Comparison of ENCODE assay signal across 1 mouse cellular context in genomic region chr6:113675234-113675633, GRCm38 (mm10).
TF ChIP-seq lines count a peak whose summit lies in the region.

No protein-coding gene starts in this region.

TF ChIP-seq in CH12.LX, 34 proteins besides CTCF, POLR2A, EP300 and RAD21 (continued from another document):
- TF ChIP-seq BHLHE40 (IDR thresholded peaks at IDR 0.05; ENCODE audit: low read depth, low read length) = peak; percentile 85
- no peak for TF ChIP-seq SIN3A (IDR thresholded peaks at IDR 0.05; ENCODE audit: low read length)
- no peak for TF ChIP-seq IRF4 (IDR thresholded peaks at IDR 0.05; ENCODE audit: low read depth, low read length)
- no peak for TF ChIP-seq NELFE (IDR thresholded peaks at IDR 0.05; ENCODE audit: low read depth, low read length)
- TF ChIP-seq ETS1 (conservative IDR thresholded peaks at IDR 0.05; ENCODE audit: low read depth, low read length) = peak; percentile 68
